Mouse (Mus musculus) lung, postnatal 0 days (tissue): ENCODE data around the gene Pcbp3.

ENCODE experiments used
- CTCF ChIP-seq: IDR thresholded peaks from 2 replicates; pipeline ENCODE4 v1.5.1; 2016; ENCODE audit warnings: antibody characterized with exemption, mild to moderate bottlenecking
- EP300 ChIP-seq: IDR thresholded peaks from 2 replicates; pipeline ENCODE4 v1.6.1; 2016; ENCODE audit warnings: antibody characterized with exemption, mild to moderate bottlenecking, control low read depth

GRCm38 (mm10) chr10:76785312-76785711, 176.4 kb downstream of the Pcbp3 start:
- TF ChIP-seq CTCF = no peak
- TF ChIP-seq EP300 = no peak
